Mouse (Mus musculus): ENCODE results near the gene Ghr. TPM values are rescaled to one million over a fixed set of nuclear protein-coding genes. Genes with fewer than 3 reads are reported as not detected.

The Ghr gene
- polyA plus RNA-seq, 1 experiment from 2014 or later, result 6.3 TPM

DNA sequence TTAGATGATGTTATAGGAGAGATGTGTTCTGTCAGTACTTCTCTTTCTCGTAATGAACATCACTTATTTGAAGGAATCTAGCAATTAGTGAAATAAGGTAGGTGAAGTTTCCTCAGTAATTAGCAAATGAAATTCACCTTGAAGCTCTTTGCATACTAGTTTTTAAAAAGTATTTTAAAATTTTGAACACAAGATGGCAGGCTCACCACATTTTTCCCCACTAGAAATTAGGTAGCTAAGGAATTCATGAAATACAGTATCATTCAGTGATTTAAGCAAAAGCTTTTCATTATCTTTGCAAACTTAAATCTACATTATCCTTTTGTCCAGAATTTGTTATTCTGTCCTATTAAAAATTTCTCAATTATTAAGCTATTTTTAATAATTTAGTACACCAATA lies 287.3 kb downstream of the Ghr start:
- Histone ChIP-seq H3K36me3 (no peaks in the 10 kb centered on the region), H3K9ac (replicated peaks) (no peak overlapping the region), H3K27ac (replicated peaks) (no peak overlapping the region), H3K27me3 (no peaks in the 10 kb centered on the region), H3K4me2 (replicated peaks) (no peak overlapping the region), H3K4me3 (no peak overlapping the region), H3K4me1 (no peaks in the 10 kb centered on the region), H3K9me3 (no peaks in the 10 kb centered on the region)
- 79% methylated on average over 1 of the region's 1 CpGs for WGBS
- no peak for ATAC-seq (replicated peaks)

GRCm38 (mm10) chr15:3293477-3293876 lies 289.8 kb downstream of the Ghr start:
- no peak overlapping the region for H3K27ac ChIP-seq (replicated peaks)
- no peaks in the 10 kb centered on the region for H3K4me1 ChIP-seq
- H3K9ac ChIP-seq (replicated peaks), result no peak overlapping the region
- WGBS, result 74% methylated on average over 1 of the region's 1 CpGs
- no peak for ATAC-seq (replicated peaks)
- no peak overlapping the region for H3K4me2 ChIP-seq (replicated peaks)
- no peaks in the 10 kb centered on the region for H3K9me3 ChIP-seq
- no peaks in the 10 kb centered on the region for H3K27me3 ChIP-seq
- no peak overlapping the region for H3K4me3 ChIP-seq
- no peaks in the 10 kb centered on the region for H3K36me3 ChIP-seq

DNA sequence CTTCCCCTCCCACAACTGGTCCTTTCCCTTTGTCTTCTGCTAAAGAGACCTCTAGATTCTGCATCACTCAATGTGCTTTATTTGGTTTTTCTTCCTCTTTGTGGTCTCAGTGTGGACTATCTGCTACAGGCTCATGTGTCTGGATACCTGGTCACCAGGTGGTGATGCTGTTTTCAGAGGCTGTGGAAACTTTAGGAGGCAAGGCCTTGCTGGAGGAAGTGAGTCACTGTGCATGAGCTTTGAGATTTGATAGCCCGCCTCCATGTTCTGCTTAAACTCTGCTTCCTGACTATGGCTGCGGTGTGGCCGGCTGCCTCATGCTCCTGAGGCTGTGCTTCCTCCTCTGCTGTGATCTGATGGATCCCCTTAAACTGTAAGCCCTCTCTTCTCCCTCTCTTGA lies 292.9 kb downstream of the Ghr start:
- no peaks in the 10 kb centered on the region for H3K9me3 ChIP-seq
- H3K36me3 ChIP-seq, result no peaks in the 10 kb centered on the region
- no peak overlapping the region for H3K27ac ChIP-seq (replicated peaks)
- WGBS, result 84% methylated on average over 3 of the region's 3 CpGs
- no peak overlapping the region for H3K4me3 ChIP-seq
- no peaks in the 10 kb centered on the region for H3K27me3 ChIP-seq
- H3K4me2 ChIP-seq (replicated peaks), result no peak overlapping the region
- H3K9ac ChIP-seq (replicated peaks), result no peak overlapping the region
- no peak for ATAC-seq (replicated peaks)
- no peaks in the 10 kb centered on the region for H3K4me1 ChIP-seq

GRCm38 (mm10) chr15:3286032-3286431 lies 297.3 kb downstream of the Ghr start:
- Histone ChIP-seq H3K4me3 (no peak overlapping the region), H3K36me3 (no peaks in the 10 kb centered on the region), H3K9ac (replicated peaks) (no peak overlapping the region), H3K9me3 (no peaks in the 10 kb centered on the region), H3K27ac (replicated peaks) (no peak overlapping the region), H3K27me3 (no peaks in the 10 kb centered on the region), H3K4me2 (replicated peaks) (no peak overlapping the region), H3K4me1 (no peaks in the 10 kb centered on the region)
- no peak for ATAC-seq (replicated peaks)

- Histone ChIP-seq H3K27me3 (no peaks in the 10 kb centered on the region), H3K27ac (replicated peaks) (no peak overlapping the region), H3K4me3 (no peak overlapping the region), H3K4me1 (no peaks in the 10 kb centered on the region), H3K9ac (replicated peaks) (no peak overlapping the region), H3K9me3 (no peaks in the 10 kb centered on the region), H3K36me3 (no peaks in the 10 kb centered on the region), H3K4me2 (replicated peaks) (no peak overlapping the region)
- 73% methylated on average over 1 of the region's 1 CpGs for WGBS
- ATAC-seq (replicated peaks), result no peak
These were observed 301.6 kb downstream of the Ghr start for GRCm38 (mm10) chr15:3281737-3282136.

- H3K4me3 ChIP-seq, result no peak overlapping the region
These were observed 302.1 kb downstream of the Ghr start for GRCm38 (mm10) chr15:3281216-3281615.

GRCm38 (mm10) chr15:3279242-3279641 lies 304.1 kb downstream of the Ghr start:
- no peaks in the 10 kb centered on the region for H3K9me3 ChIP-seq
- 88% methylated on average over 7 of the region's 7 CpGs for WGBS
- H3K4me3 ChIP-seq, result no peak overlapping the region
- no peak overlapping the region for H3K9ac ChIP-seq (replicated peaks)
- H3K4me2 ChIP-seq (replicated peaks), result no peak overlapping the region
- H3K4me1 ChIP-seq, result no peaks in the 10 kb centered on the region
- no peak overlapping the region for H3K27ac ChIP-seq (replicated peaks)
- no peak for ATAC-seq (replicated peaks)
- H3K27me3 ChIP-seq, result no peaks in the 10 kb centered on the region
- no peaks in the 10 kb centered on the region for H3K36me3 ChIP-seq

More at GRCm38 (mm10) chr15:3281216-3281615, 302.1 kb downstream of the Ghr start:
- Histone ChIP-seq H3K36me3 (no peaks in the 10 kb centered on the region), H3K9ac (replicated peaks) (no peak overlapping the region), H3K9me3 (no peaks in the 10 kb centered on the region), H3K4me2 (replicated peaks) (no peak overlapping the region), H3K27ac (replicated peaks) (no peak overlapping the region), H3K4me1 (no peaks in the 10 kb centered on the region), H3K27me3 (no peaks in the 10 kb centered on the region)
- no peak for ATAC-seq (replicated peaks)

DNA sequence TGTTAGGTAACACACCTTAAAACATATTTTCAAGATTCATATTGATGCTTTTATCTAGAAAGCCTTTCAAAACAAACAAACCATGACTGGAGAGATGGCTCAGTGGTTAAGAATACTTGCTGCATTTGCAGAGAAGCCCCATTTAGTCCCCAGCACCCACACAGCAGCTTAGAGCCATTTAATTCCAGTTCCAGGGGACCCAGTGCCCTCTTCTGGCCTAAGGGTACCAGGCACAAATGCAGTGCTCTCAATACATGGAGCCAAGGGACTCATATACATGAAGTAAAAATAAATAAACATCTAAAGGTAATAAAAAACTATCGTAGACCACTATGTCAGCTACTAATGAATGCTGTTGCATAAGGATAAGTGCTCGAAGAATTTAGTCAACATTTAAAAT lies 305.9 kb downstream of the Ghr start:
- no peak overlapping the region for H3K27ac ChIP-seq (replicated peaks)
- 92% methylated on average over 2 of the region's 2 CpGs for WGBS
- no peaks in the 10 kb centered on the region for H3K9me3 ChIP-seq
- H3K4me3 ChIP-seq, result no peak overlapping the region
- H3K4me2 ChIP-seq (replicated peaks), result no peak overlapping the region
- no peaks in the 10 kb centered on the region for H3K36me3 ChIP-seq
- ATAC-seq (replicated peaks), result no peak
- H3K4me1 ChIP-seq, result no peaks in the 10 kb centered on the region
- no peaks in the 10 kb centered on the region for H3K27me3 ChIP-seq
- no peak overlapping the region for H3K9ac ChIP-seq (replicated peaks)

- ATAC-seq (replicated peaks), result no peak
- H3K4me2 ChIP-seq (replicated peaks), result no peak overlapping the region
- peaks cover 5% of the 10 kb centered on the region for H3K4me1 ChIP-seq
- H3K9ac ChIP-seq (replicated peaks), result no peak overlapping the region
- H3K9me3 ChIP-seq, result no peaks in the 10 kb centered on the region
- H3K36me3 ChIP-seq, result no peaks in the 10 kb centered on the region
- H3K4me3 ChIP-seq, result no peak overlapping the region
- no peak overlapping the region for H3K27ac ChIP-seq (replicated peaks)
- H3K27me3 ChIP-seq, result no peaks in the 10 kb centered on the region
- 63% methylated on average over 1 of the region's 1 CpGs for WGBS
These were observed 310.1 kb downstream of the Ghr start for GRCm38 (mm10) chr15:3273191-3273590.

DNA sequence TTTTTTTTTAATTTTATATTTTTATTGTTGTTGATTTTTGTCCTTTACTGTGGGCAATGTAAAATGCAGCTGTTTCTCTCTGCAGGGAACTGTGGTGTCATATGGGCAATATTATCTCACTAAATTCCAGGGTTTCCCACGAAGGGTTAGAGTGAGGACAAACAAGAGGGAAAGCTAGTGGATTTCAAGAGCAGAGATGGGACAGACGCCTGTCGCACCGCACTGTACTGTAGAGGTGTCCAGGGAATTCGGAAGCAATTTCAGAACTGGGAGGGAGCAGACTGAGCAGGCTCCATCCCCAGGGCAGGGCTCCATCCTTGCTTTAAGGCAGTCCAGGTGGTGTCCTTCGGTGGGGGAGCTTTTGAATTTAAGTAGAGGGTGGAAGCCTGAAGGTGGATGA lies 312.1 kb downstream of the Ghr start:
- Histone ChIP-seq H3K9ac (replicated peaks) (no peak overlapping the region), H3K4me2 (replicated peaks) (no peak overlapping the region), H3K36me3 (no peaks in the 10 kb centered on the region), H3K27me3 (no peaks in the 10 kb centered on the region), H3K4me3 (peak overlapping the region; percentile 14; the same call in 1 of the 2 replicates), H3K27ac (replicated peaks) (no peak overlapping the region), H3K4me1 (peaks cover 5% of the 10 kb centered on the region), H3K9me3 (no peaks in the 10 kb centered on the region)
- 55% methylated on average over 6 of the region's 6 CpGs for WGBS
- no peak; the same call in 1 of the 2 replicates for ATAC-seq (replicated peaks)

DNA sequence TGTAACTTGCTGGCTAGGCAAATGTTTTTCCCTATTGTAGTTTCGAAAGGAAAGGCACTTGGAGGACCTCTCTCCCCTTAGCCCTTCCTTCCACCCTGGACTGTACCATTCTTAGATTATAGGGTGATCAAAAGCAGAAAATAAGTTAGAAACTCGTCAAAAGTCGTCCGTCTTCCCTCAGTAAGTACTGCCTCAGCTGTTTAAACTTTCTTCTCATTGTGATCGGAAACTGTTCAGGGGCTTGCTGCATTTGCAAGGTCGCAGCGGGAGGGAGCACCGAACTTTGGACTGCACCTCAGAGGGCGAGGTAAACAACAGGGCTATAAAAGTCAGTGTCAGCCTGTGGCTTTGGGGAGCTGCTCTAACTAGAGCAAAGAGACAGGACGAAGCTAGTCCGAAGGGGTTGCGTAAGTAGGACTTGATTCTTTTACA lies 312.6 kb downstream of the Ghr start:
- no peaks in the 10 kb centered on the region for H3K36me3 ChIP-seq
- no peaks in the 10 kb centered on the region for H3K9me3 ChIP-seq
- no peak overlapping the region; the same call in 1 of the 2 replicates for H3K27ac ChIP-seq (replicated peaks)
- H3K4me3 ChIP-seq, result peak overlapping the region; percentile 17
- no peak overlapping the region for H3K9ac ChIP-seq (replicated peaks)
- no peaks in the 10 kb centered on the region for H3K27me3 ChIP-seq
- ATAC-seq (replicated peaks), result no peak
- H3K4me2 ChIP-seq (replicated peaks), result peak overlapping the region; percentile 22; the same call in 1 of the 2 replicates
- WGBS, result 6% methylated on average over 12 of the region's 12 CpGs
- H3K4me1 ChIP-seq, result peaks cover 5% of the 10 kb centered on the region

GRCm38 (mm10) chr15:3269996-3270645 lies 313.2 kb downstream of the Ghr start:
- no peaks in the 10 kb centered on the region for H3K36me3 ChIP-seq
- no peaks in the 10 kb centered on the region for H3K27me3 ChIP-seq
- no peak overlapping the region; the same call in 1 of the 2 replicates for H3K27ac ChIP-seq (replicated peaks)
- ATAC-seq (replicated peaks), result no peak
- 10% methylated on average over 6 of the region's 6 CpGs for WGBS
- H3K9me3 ChIP-seq, result no peaks in the 10 kb centered on the region
- peaks cover 5% of the 10 kb centered on the region for H3K4me1 ChIP-seq
- H3K4me2 ChIP-seq (replicated peaks), result no peak overlapping the region
- no peak overlapping the region for H3K4me3 ChIP-seq
- no peak overlapping the region for H3K9ac ChIP-seq (replicated peaks)

DNA sequence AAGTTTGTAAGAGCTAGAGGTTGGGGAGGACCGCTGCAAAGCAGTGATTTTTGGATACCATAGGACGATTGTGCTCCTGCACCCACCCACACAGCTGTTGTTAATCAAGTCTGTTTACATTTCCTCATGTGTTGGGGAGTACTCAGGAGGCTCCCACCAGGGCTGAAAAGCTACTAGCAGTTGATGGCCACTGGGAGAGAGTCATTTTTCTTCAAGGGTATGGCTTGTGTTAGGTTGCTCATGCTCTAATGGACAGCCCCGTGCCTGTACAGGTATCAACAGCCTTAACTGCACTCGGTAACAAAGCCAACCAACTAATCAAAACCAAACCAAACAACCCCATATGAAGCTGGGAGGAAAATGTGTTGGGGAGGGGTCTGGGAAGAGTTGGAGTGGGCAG lies 313.8 kb downstream of the Ghr start:
- Histone ChIP-seq H3K4me3 (no peak overlapping the region), H3K9me3 (no peaks in the 10 kb centered on the region), H3K4me1 (peaks cover 5% of the 10 kb centered on the region), H3K36me3 (no peaks in the 10 kb centered on the region), H3K4me2 (replicated peaks) (no peak overlapping the region), H3K27ac (replicated peaks) (no peak overlapping the region), H3K9ac (replicated peaks) (no peak overlapping the region), H3K27me3 (no peaks in the 10 kb centered on the region)
- whole genome bisulfite sequencing, result 87% methylated on average over 4 of the region's 4 CpGs
- no peak for ATAC-seq (replicated peaks)
